Mouse (Mus musculus): Measurements from ENCODE around the gene Garem2. TPM values are rescaled to one million over a fixed set of nuclear protein-coding genes. Genes with fewer than 3 reads are reported as not detected.

The Garem2 gene
- polyA plus RNA-seq, 1 experiment, result 0.05 TPM

- 2% methylated on average over 45 of the region's 45 CpGs for WGBS
- Histone ChIP-seq H3K27ac (ENCODE audit: insufficient read depth, low read depth, low read length) (peak within 1 kb of the TSS; percentile 77), H3K4me3 (ENCODE audit: insufficient read depth, low read depth, low read length) (peak within 1 kb of the TSS; percentile 98), H3K27me3 (replicated peaks; ENCODE audit: control insufficient read depth, insufficient read depth, low read length) (no peaks in the 10 kb centered on the region), H3K36me3 (ENCODE audit: control insufficient read depth, insufficient read depth, low read length) (no peaks in the 10 kb centered on the region), H3K4me1 (ENCODE audit: control insufficient read depth, insufficient read depth, low read length) (no peaks in the 10 kb centered on the region)
- DNase-seq, result peak; percentile 89
- TF ChIP-seq POLR2A (IDR thresholded peaks at IDR 0.05; ENCODE audit: low read depth, low read length) (no peak), CTCF (conservative IDR thresholded peaks at IDR 0.05; ENCODE audit: insufficient read depth, insufficient read length, low read depth, low read length) (0 out of 2 replicates have a peak, but pooled peaks have one; percentile 2)
Observed at GRCm38 (mm10) chr5:30072825-30073821, 31.8 kb upstream of the Garem2 start, which contains the start of gene Tyms. TSS of gene Tyms (minus strand) at chr5:30073617.

- no peaks in the 10 kb centered on the region for H3K36me3 ChIP-seq (ENCODE audit: control insufficient read depth, insufficient read depth, low read length)
- 69% methylated on average over 13 of the region's 13 CpGs for WGBS
- no peaks in the 10 kb centered on the region for H3K27me3 ChIP-seq (replicated peaks; ENCODE audit: control insufficient read depth, insufficient read depth, low read length)
- no peak for DNase-seq
- no peaks in the 10 kb centered on the region for H3K4me1 ChIP-seq (ENCODE audit: control insufficient read depth, insufficient read depth, low read length)
- TF ChIP-seq CTCF (conservative IDR thresholded peaks at IDR 0.05; ENCODE audit: insufficient read depth, insufficient read length, low read depth, low read length) (no peak), POLR2A (IDR thresholded peaks at IDR 0.05; ENCODE audit: low read depth, low read length) (no peak)
- H3K27ac ChIP-seq (ENCODE audit: insufficient read depth, low read depth, low read length), result no peak overlapping the region
- no peak overlapping the region for H3K4me3 ChIP-seq (ENCODE audit: insufficient read depth, low read depth, low read length)
Observed at GRCm38 (mm10) chr5:30092701-30093100, 12.3 kb upstream of the Garem2 start.

- no peak for DNase-seq
- Histone ChIP-seq H3K36me3 (ENCODE audit: control insufficient read depth, insufficient read depth, low read length) (no peaks in the 10 kb centered on the region), H3K27ac (ENCODE audit: insufficient read depth, low read depth, low read length) (no peak overlapping the region), H3K4me1 (ENCODE audit: control insufficient read depth, insufficient read depth, low read length) (no peaks in the 10 kb centered on the region), H3K27me3 (replicated peaks; ENCODE audit: control insufficient read depth, insufficient read depth, low read length) (no peaks in the 10 kb centered on the region), H3K4me3 (ENCODE audit: insufficient read depth, low read depth, low read length) (no peak overlapping the region)
- 45% methylated on average over 2 of the region's 2 CpGs for WGBS
- no peak for TF ChIP-seq POLR2A (IDR thresholded peaks at IDR 0.05; ENCODE audit: low read depth, low read length)
- TF ChIP-seq CTCF (conservative IDR thresholded peaks at IDR 0.05; ENCODE audit: insufficient read depth, insufficient read length, low read depth, low read length), result no peak
Observed at GRCm38 (mm10) chr5:30094399-30094798, 10.6 kb upstream of the Garem2 start.

GRCm38 (mm10) chr5:30095731-30096130 lies 9.2 kb upstream of the Garem2 start:
- no peak for DNase-seq
- WGBS, result 69% methylated on average over 6 of the region's 6 CpGs
- no peak overlapping the region for H3K27ac ChIP-seq (ENCODE audit: insufficient read depth, low read depth, low read length)
- no peaks in the 10 kb centered on the region for H3K27me3 ChIP-seq (replicated peaks; ENCODE audit: control insufficient read depth, insufficient read depth, low read length)
- no peaks in the 10 kb centered on the region for H3K36me3 ChIP-seq (ENCODE audit: control insufficient read depth, insufficient read depth, low read length)
- H3K4me3 ChIP-seq (ENCODE audit: insufficient read depth, low read depth, low read length), result no peak overlapping the region
- TF ChIP-seq CTCF (conservative IDR thresholded peaks at IDR 0.05; ENCODE audit: insufficient read depth, insufficient read length, low read depth, low read length) (no peak), POLR2A (IDR thresholded peaks at IDR 0.05; ENCODE audit: low read depth, low read length) (no peak)
- H3K4me1 ChIP-seq (ENCODE audit: control insufficient read depth, insufficient read depth, low read length), result no peaks in the 10 kb centered on the region

GRCm38 (mm10) chr5:30098260-30098659 lies 6.7 kb upstream of the Garem2 start:
- H3K27me3 ChIP-seq (replicated peaks; ENCODE audit: control insufficient read depth, insufficient read depth, low read length), result no peaks in the 10 kb centered on the region
- H3K36me3 ChIP-seq (ENCODE audit: control insufficient read depth, insufficient read depth, low read length), result no peaks in the 10 kb centered on the region
- WGBS, result 95% methylated on average over 1 of the region's 1 CpGs
- TF ChIP-seq CTCF (conservative IDR thresholded peaks at IDR 0.05; ENCODE audit: insufficient read depth, insufficient read length, low read depth, low read length) (no peak), POLR2A (IDR thresholded peaks at IDR 0.05; ENCODE audit: low read depth, low read length) (no peak)
- no peaks in the 10 kb centered on the region for H3K4me1 ChIP-seq (ENCODE audit: control insufficient read depth, insufficient read depth, low read length)
- no peak overlapping the region for H3K4me3 ChIP-seq (ENCODE audit: insufficient read depth, low read depth, low read length)
- no peak for DNase-seq
- H3K27ac ChIP-seq (ENCODE audit: insufficient read depth, low read depth, low read length), result no peak overlapping the region

GRCm38 (mm10) chr5:30103340-30103739 lies 1.6 kb upstream of the Garem2 start:
- DNase-seq, result no peak
- no peak overlapping the region for H3K4me3 ChIP-seq (ENCODE audit: insufficient read depth, low read depth, low read length)
- no peak for TF ChIP-seq CTCF (conservative IDR thresholded peaks at IDR 0.05; ENCODE audit: insufficient read depth, insufficient read length, low read depth, low read length)
- no peak for TF ChIP-seq POLR2A (IDR thresholded peaks at IDR 0.05; ENCODE audit: low read depth, low read length)
- no peaks in the 10 kb centered on the region for H3K36me3 ChIP-seq (ENCODE audit: control insufficient read depth, insufficient read depth, low read length)
- 86% methylated on average over 3 of the region's 3 CpGs for WGBS
- 0 out of 2 replicates have a peak, but pooled peaks cover 1% of the 10 kb centered on the region for H3K27me3 ChIP-seq (replicated peaks; ENCODE audit: control insufficient read depth, insufficient read depth, low read length)
- H3K4me1 ChIP-seq (ENCODE audit: control insufficient read depth, insufficient read depth, low read length), result no peaks in the 10 kb centered on the region
- no peak overlapping the region for H3K27ac ChIP-seq (ENCODE audit: insufficient read depth, low read depth, low read length)

GRCm38 (mm10) chr5:30104339-30104738 lies 622 bp upstream of the Garem2 start:
- WGBS, result 8% methylated on average over 12 of the region's 12 CpGs
- no peak for TF ChIP-seq POLR2A (IDR thresholded peaks at IDR 0.05; ENCODE audit: low read depth, low read length)
- peak; percentile 73 for TF ChIP-seq CTCF (conservative IDR thresholded peaks at IDR 0.05; ENCODE audit: insufficient read depth, insufficient read length, low read depth, low read length)
- H3K27ac ChIP-seq (ENCODE audit: insufficient read depth, low read depth, low read length), result no peak overlapping the region
- 0 out of 2 replicates have a peak, but pooled peaks cover 1% of the 10 kb centered on the region for H3K27me3 ChIP-seq (replicated peaks; ENCODE audit: control insufficient read depth, insufficient read depth, low read length)
- H3K36me3 ChIP-seq (ENCODE audit: control insufficient read depth, insufficient read depth, low read length), result no peaks in the 10 kb centered on the region
- DNase-seq, result peak; percentile 57
- no peaks in the 10 kb centered on the region for H3K4me1 ChIP-seq (ENCODE audit: control insufficient read depth, insufficient read depth, low read length)
- H3K4me3 ChIP-seq (ENCODE audit: insufficient read depth, low read depth, low read length), result no peak overlapping the region

Measured in kidney, adult 2 months (tissue).